Mouse (Mus musculus) stomach, postnatal 0 days (tissue): ENCODE results near the gene Arhgap42. TPM values are rescaled to one million over a fixed set of nuclear protein-coding genes. Genes with fewer than 3 reads are reported as not detected.
A peak's percentile ranks its signal among the peaks of the same experiment; 100 is the strongest.

Experiments
- ATAC-seq: fragments of 200-750 bp; cut with Nextera tagmentation; 2 replicates; pipeline ENCODE4 v1.8.0; 2017; ENCODE audit not compliant: low FRiP score, low TSS enrichment
- DNase-seq: peaks from one replicate; pipeline ENCODE4 v3.0.0-alpha.2; 2016; ENCODE audit warnings: low spot score
- H3K27ac ChIP-seq: fragments of 300-500 bp; sonication (generic); replicated peaks from 2 replicates; pipeline ENCODE4 v1.5.1; 2014; ENCODE audit warnings: mild to moderate bottlenecking, control low read depth
- H3K27me3 ChIP-seq: fragments of 300-500 bp; sonication (generic); 2 replicates; pipeline ENCODE4 v1.6.1; 2014; ENCODE audit warnings: low read length; ENCODE audit not compliant: control insufficient read depth, insufficient read depth
- H3K36me3 ChIP-seq: fragments of 300-500 bp; sonication (generic); 2 replicates; pipeline ENCODE4 v1.6.1; 2014; ENCODE audit warnings: low read length, mixed read lengths; ENCODE audit not compliant: control insufficient read depth, insufficient read depth
- H3K4me1 ChIP-seq: fragments of 300-500 bp; sonication (generic); replicated peaks from 2 replicates; pipeline ENCODE4 v1.6.1; 2014; ENCODE audit warnings: antibody characterized with exemption; ENCODE audit not compliant: control insufficient read depth, insufficient read depth
- H3K4me2 ChIP-seq: fragments of 300-500 bp; sonication (generic); replicated peaks from 2 replicates; pipeline ENCODE4 v1.6.1; 2014; ENCODE audit warnings: low read depth, mild to moderate bottlenecking, control low read depth, moderate library complexity
- H3K4me3 ChIP-seq: fragments of 300-500 bp; sonication (generic); 2 replicates; pipeline ENCODE4 v1.5.1; 2014; ENCODE audit warnings: low read depth, low read length, control low read depth
- H3K9ac ChIP-seq: fragments of 300-500 bp; sonication (generic); 2 replicates; pipeline ENCODE4 v1.6.1; 2014; ENCODE audit warnings: mild to moderate bottlenecking, low read length, control low read depth, mixed read lengths
- H3K9me3 ChIP-seq: fragments of 300-500 bp; sonication (generic); 2 replicates; pipeline ENCODE4 v1.6.1; 2016; ENCODE audit warnings: low read length; ENCODE audit not compliant: control insufficient read depth
- CTCF ChIP-seq: IDR thresholded peaks from 2 replicates; pipeline ENCODE4 v1.5.1; 2016; ENCODE audit warnings: antibody characterized with exemption, low read depth, mild to moderate bottlenecking, moderate library complexity
- EP300 ChIP-seq: optimal IDR thresholded peaks from 2 replicates; pipeline ENCODE3; 2016; ENCODE audit warnings: antibody characterized with exemption
- WGBS: fragments of 180-500 bp; shearing (Covaris S2); extraction: QIAGEN DNeasy Blood & Tissue Kit; methylation state at CpG from one replicate; pipeline ENCODE4 v1.1.7; 2014; 5-methylcytosine and 5-hydroxymethylcytosine counted together
- polyA plus RNA-seq: library from polyadenylated mRNA; unstranded; fragments of >200 nt; fragmentation: Nextera tagmentation; extraction: Ambion mirVana; gene quantifications from 2 replicates; pipeline ENCODE4 v1.2.1, GENCODE M21; 2015

The Arhgap42 gene
- polyA plus RNA-seq, 1 experiment from 2014 or later, result 21.7 TPM

GRCm38 (mm10) chr9:8982315-8982714 is 256.6 kb downstream of the Arhgap42 start:
- Histone ChIP-seq H3K4me2 (no peak overlapping the region), H3K9me3 (no peaks in the 10 kb centered on the region), H3K27me3 (no peaks in the 10 kb centered on the region), H3K4me3 (no peak overlapping the region), H3K9ac (no peak overlapping the region), H3K27ac (no peak overlapping the region), H3K4me1 (no peaks in the 10 kb centered on the region), H3K36me3 (no peaks in the 10 kb centered on the region)
- TF ChIP-seq CTCF (no peak), EP300 (no peak)
- WGBS, result 80% methylated on average over 3 of the region's 3 CpGs
- no peak for ATAC-seq
- no peak for DNase-seq

GRCm38 (mm10) chr9:8977775-8978174 is 261.1 kb downstream of the Arhgap42 start:
- TF ChIP-seq EP300 (no peak), CTCF (no peak)
- H3K9ac ChIP-seq, result no peak overlapping the region
- no peaks in the 10 kb centered on the region for H3K4me1 ChIP-seq
- DNase-seq (no peak), ATAC-seq (no peak)
- H3K4me2 ChIP-seq, result no peak overlapping the region
- no peak overlapping the region for H3K4me3 ChIP-seq
- no peaks in the 10 kb centered on the region for H3K36me3 ChIP-seq
- H3K27me3 ChIP-seq, result no peaks in the 10 kb centered on the region
- H3K27ac ChIP-seq, result no peak overlapping the region
- WGBS, result 54% methylated on average over 2 of the region's 2 CpGs
- no peaks in the 10 kb centered on the region for H3K9me3 ChIP-seq

GRCm38 (mm10) chr9:8971491-8971890 is 267.4 kb downstream of the Arhgap42 start, which contains the start of gene Gm16485:
Gene Gm16485 (plus strand): TSS chr9:8971791.
- no peak within 1 kb of the TSS for H3K4me3 ChIP-seq
- no peak within 1 kb of the TSS for H3K9ac ChIP-seq
- no peaks in the 10 kb centered on the region for H3K9me3 ChIP-seq
- no peak for DNase-seq
- H3K27me3 ChIP-seq, result no peaks in the 10 kb centered on the region
- H3K27ac ChIP-seq, result no peak within 1 kb of the TSS
- H3K36me3 ChIP-seq, result no peaks in the 10 kb centered on the region
- no peaks in the 10 kb centered on the region for H3K4me1 ChIP-seq
- no peak for ATAC-seq
- 65% methylated on average over 2 of the region's 2 CpGs for WGBS
- no peak for TF ChIP-seq CTCF
- TF ChIP-seq EP300, result no peak
- no peak within 1 kb of the TSS for H3K4me2 ChIP-seq

GRCm38 (mm10) chr9:8970240-8970639 is 268.7 kb downstream of the Arhgap42 start:
- no peak overlapping the region for H3K27ac ChIP-seq
- no peaks in the 10 kb centered on the region for H3K36me3 ChIP-seq
- no peak for DNase-seq
- no peak for ATAC-seq
- 21% methylated on average over 7 of the region's 7 CpGs for WGBS
- no peaks in the 10 kb centered on the region for H3K27me3 ChIP-seq
- no peaks in the 10 kb centered on the region for H3K4me1 ChIP-seq
- H3K9ac ChIP-seq, result no peak overlapping the region
- TF ChIP-seq CTCF, result no peak
- TF ChIP-seq EP300, result no peak
- H3K4me3 ChIP-seq, result no peak overlapping the region
- H3K4me2 ChIP-seq, result no peak overlapping the region
- no peaks in the 10 kb centered on the region for H3K9me3 ChIP-seq

- Histone ChIP-seq H3K9ac (no peak overlapping the region), H3K4me1 (no peaks in the 10 kb centered on the region), H3K9me3 (no peaks in the 10 kb centered on the region), H3K27ac (no peak overlapping the region), H3K4me2 (no peak overlapping the region), H3K4me3 (no peak overlapping the region), H3K36me3 (no peaks in the 10 kb centered on the region), H3K27me3 (no peaks in the 10 kb centered on the region)
- 57% methylated on average over 8 of the region's 8 CpGs for WGBS
- TF ChIP-seq CTCF, result peak; percentile 75
- no peak for TF ChIP-seq EP300
- ATAC-seq (peak; percentile 92), DNase-seq (peak; percentile 20)
These were observed 274.3 kb downstream of the Arhgap42 start for GRCm38 (mm10) chr9:8964512-8965133.

GRCm38 (mm10) chr9:8953306-8953705 is 285.6 kb downstream of the Arhgap42 start:
- no peaks in the 10 kb centered on the region for H3K9me3 ChIP-seq
- H3K4me1 ChIP-seq, result no peaks in the 10 kb centered on the region
- DNase-seq, result no peak
- no peak overlapping the region for H3K4me2 ChIP-seq
- no peak overlapping the region for H3K4me3 ChIP-seq
- no peaks in the 10 kb centered on the region for H3K27me3 ChIP-seq
- H3K27ac ChIP-seq, result no peak overlapping the region
- no peaks in the 10 kb centered on the region for H3K36me3 ChIP-seq
- ATAC-seq, result no peak
- H3K9ac ChIP-seq, result no peak overlapping the region
- TF ChIP-seq CTCF, result no peak
- TF ChIP-seq EP300, result no peak
